Mouse (Mus musculus) olfactory bulb, adult 2 months (tissue): ENCODE results near the gene Ccdc65.

Experiments used
- CTCF ChIP-seq: fragments of 200-500 bp; IDR thresholded peaks from 2 replicates; pipeline ENCODE4 v1.5.1; 2012; ENCODE audit warnings: low read depth, mild to moderate bottlenecking, low read length, moderate library complexity; ENCODE audit not compliant: insufficient read depth
- POLR2A ChIP-seq: fragments of 200-500 bp; IDR thresholded peaks from 2 replicates; pipeline ENCODE4 v1.6.1; 2012; ENCODE audit warnings: mild to moderate bottlenecking, low read depth, low read length, moderate library complexity; ENCODE audit not compliant: insufficient read depth

DNA sequence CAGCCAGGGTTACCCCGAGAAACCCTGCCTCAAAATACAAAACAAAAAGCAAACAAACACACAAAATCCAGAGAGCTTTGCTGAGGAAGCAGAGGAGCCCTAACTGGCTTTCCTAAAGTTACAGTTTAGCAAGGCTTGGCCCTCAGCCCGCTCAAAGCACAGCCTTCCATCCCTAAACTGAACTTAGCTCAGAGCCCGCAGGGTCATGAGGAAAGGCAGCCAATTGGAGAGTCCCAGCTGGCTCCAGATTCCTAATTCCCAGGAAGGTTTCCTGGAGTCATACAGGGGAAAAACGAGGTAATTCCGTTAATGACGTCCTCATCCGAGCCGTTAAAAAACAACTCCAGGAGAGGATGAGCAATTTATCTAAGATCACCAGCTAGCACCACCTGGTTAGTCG is 12.3 kb upstream of the Ccdc65 start:
- TF ChIP-seq CTCF (no peak), POLR2A (no peak)
